Mouse (Mus musculus): ENCODE measurements around the gene Dleu7. TPM values are rescaled to one million over a fixed set of nuclear protein-coding genes. Genes with fewer than 3 reads are reported as not detected.

Dleu7 gene
- total and polyA plus RNA-seq, 3 experiments, result not detected

DNA sequence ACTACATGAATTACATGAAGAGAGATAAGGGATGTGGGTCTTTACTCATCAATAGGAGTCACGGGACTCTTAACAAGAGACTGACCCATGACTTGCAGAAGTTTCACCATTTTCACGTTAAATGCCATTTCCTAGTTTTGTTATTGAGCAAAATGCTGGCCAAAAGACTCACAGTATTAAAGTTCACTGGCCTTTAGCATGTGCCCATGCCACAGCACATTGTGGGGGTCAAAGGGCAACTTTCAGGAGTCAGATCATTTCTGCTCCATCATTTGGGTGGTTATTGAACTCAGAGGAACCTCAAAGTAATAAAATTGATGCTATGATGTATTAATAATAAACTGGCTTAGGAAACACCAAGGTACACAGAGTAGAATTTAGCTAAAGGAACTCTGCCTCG is 36.8 kb upstream of the Dleu7 start:
- Histone ChIP-seq H3K9me3 (replicated peaks; ENCODE audit: insufficient read depth, low read length) (no peaks in the 10 kb centered on the region), H3K27me3 (ENCODE audit: control insufficient read depth in 1 of 2, insufficient read depth in 2 of 2, low read length in 2 of 2) (no peaks in the 10 kb centered on the region), H3K4me1 (ENCODE audit: control insufficient read depth in 1 of 2, insufficient read depth in 2 of 2, low read length in 2 of 2) (peaks cover 5 to 13% of the 10 kb centered on the region in 2 experiments; a peak in 3 of 4 replicates), H3K36me3 (ENCODE audit: control insufficient read depth in 1 of 2, insufficient read depth in 2 of 2, low read length in 2 of 2) (peaks cover 0 to 13% of the 10 kb centered on the region in 2 experiments; a peak in 2 of 4 replicates), H3K27ac (ENCODE audit: control insufficient read depth, low read depth, low read length) (no peak overlapping the region), H3K9ac (ENCODE audit: control insufficient read depth, low read depth, low read length, poor library complexity, severe bottlenecking) (no peak overlapping the region), H3K4me3 (ENCODE audit: control insufficient read depth in 1 of 2, insufficient read depth in 1 of 2, low read depth in 2 of 2, low read length in 2 of 2) (no peak overlapping the region), H3K79me2 (ENCODE audit: control insufficient read depth, insufficient read depth, low read length, poor library complexity) (peaks cover 24% of the 10 kb centered on the region)
- TF ChIP-seq CHD2 (IDR thresholded peaks at IDR 0.05; ENCODE audit: low read length), result no peak
- TF ChIP-seq MAZ (IDR thresholded peaks at IDR 0.05; ENCODE audit: low read depth, low read length), result no peak
- TF ChIP-seq NELFE (IDR thresholded peaks at IDR 0.05; ENCODE audit: low read depth, low read length), result no peak
- no peak for TF ChIP-seq MYC (IDR thresholded peaks at IDR 0.05; ENCODE audit: low read depth, low read length)
- TF ChIP-seq POLR2A (IDR thresholded peaks at IDR 0.05; ENCODE audit: control insufficient read depth in 1 of 2, insufficient read depth in 1 of 2, low read depth in 1 of 2, low read length in 2 of 2, poor library complexity in 1 of 2), result no peak
- no peak for TF ChIP-seq ETS1 (IDR thresholded peaks at IDR 0.05; ENCODE audit: low read depth, low read length)
- no peak for TF ChIP-seq KAT2A (conservative IDR thresholded peaks at IDR 0.05; ENCODE audit: low read depth, low read length)
- TF ChIP-seq ELF1 (IDR thresholded peaks at IDR 0.05; ENCODE audit: low read depth, low read length), result no peak
- no peak for TF ChIP-seq TAL1 (IDR thresholded peaks at IDR 0.05; ENCODE audit: low read length)
- TF ChIP-seq POLR2AphosphoS5 (IDR thresholded peaks at IDR 0.05; ENCODE audit: borderline replicate concordance, low read depth, low read length), result no peak
- no peak for TF ChIP-seq SIN3A (IDR thresholded peaks at IDR 0.05; ENCODE audit: low read length)
- no peak for TF ChIP-seq MEF2A (IDR thresholded peaks at IDR 0.05; ENCODE audit: extremely low read depth, insufficient replicate concordance, low read depth, low read length, poor library complexity, severe bottlenecking)
- TF ChIP-seq ZMIZ1 (IDR thresholded peaks at IDR 0.05; ENCODE audit: low read depth, low read length), result no peak
- no peak for TF ChIP-seq MYB (IDR thresholded peaks at IDR 0.05; ENCODE audit: low read depth, low read length)
- TF ChIP-seq TBP (IDR thresholded peaks at IDR 0.05; ENCODE audit: low read depth, low read length), result no peak
- no peak for TF ChIP-seq GABPA (IDR thresholded peaks at IDR 0.05; ENCODE audit: low read depth, low read length)
- no peak for TF ChIP-seq POLR2AphosphoS2 (IDR thresholded peaks at IDR 0.05; ENCODE audit: low read length)
- TF ChIP-seq ZKSCAN1 (IDR thresholded peaks at IDR 0.05; ENCODE audit: low read depth, low read length), result no peak
- no peak for DNase-seq (ENCODE audit: low read depth, low spot score)

DNA sequence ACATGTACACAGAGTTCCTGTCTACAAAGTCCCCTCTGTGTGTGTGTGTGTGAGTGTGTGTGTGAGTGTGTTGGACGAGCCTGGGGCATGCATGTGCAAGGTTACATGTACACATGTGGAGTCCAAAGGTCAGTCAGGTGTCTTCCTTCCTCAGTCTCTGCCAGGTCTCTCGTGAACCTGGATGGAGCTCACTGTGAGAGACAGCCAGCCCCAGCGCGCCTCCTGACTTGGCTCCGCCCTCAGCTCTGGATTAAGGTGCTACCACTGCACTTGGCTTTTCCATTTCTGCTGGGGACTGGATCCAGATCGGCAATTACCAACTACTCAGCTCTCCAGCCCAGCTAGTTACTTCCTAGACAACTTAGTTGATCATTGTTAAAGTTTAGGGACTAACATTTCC is 35.8 kb upstream of the Dleu7 start:
- TF ChIP-seq MYC (IDR thresholded peaks at IDR 0.05; ENCODE audit: low read depth, low read length) (no peak), CHD2 (IDR thresholded peaks at IDR 0.05; ENCODE audit: low read length) (no peak), SIN3A (IDR thresholded peaks at IDR 0.05; ENCODE audit: low read length) (no peak), NELFE (IDR thresholded peaks at IDR 0.05; ENCODE audit: low read depth, low read length) (no peak), TAL1 (IDR thresholded peaks at IDR 0.05; ENCODE audit: low read length) (no peak)
- Histone ChIP-seq H3K79me2 (ENCODE audit: control insufficient read depth, insufficient read depth, low read length, poor library complexity) (peaks cover 15% of the 10 kb centered on the region), H3K4me3 (ENCODE audit: control insufficient read depth in 1 of 2, insufficient read depth in 1 of 2, low read depth in 2 of 2, low read length in 2 of 2) (no peak overlapping the region), H3K4me1 (ENCODE audit: control insufficient read depth in 1 of 2, insufficient read depth in 2 of 2, low read length in 2 of 2) (peaks cover 3 to 13% of the 10 kb centered on the region in 2 experiments; a peak in 3 of 4 replicates), H3K9ac (ENCODE audit: control insufficient read depth, low read depth, low read length, poor library complexity, severe bottlenecking) (no peak overlapping the region), H3K36me3 (ENCODE audit: control insufficient read depth in 1 of 2, insufficient read depth in 2 of 2, low read length in 2 of 2) (peaks cover 0 to 11% of the 10 kb centered on the region in 2 experiments; a peak in 2 of 4 replicates), H3K27me3 (ENCODE audit: control insufficient read depth in 1 of 2, insufficient read depth in 2 of 2, low read length in 2 of 2) (no peaks in the 10 kb centered on the region), H3K9me3 (replicated peaks; ENCODE audit: insufficient read depth, low read length) (no peaks in the 10 kb centered on the region), H3K27ac (ENCODE audit: control insufficient read depth, low read depth, low read length) (no peak overlapping the region)
- no peak for DNase-seq (ENCODE audit: low read depth, low spot score)

Measured in MEL (cell line).